Mouse (Mus musculus): ENCODE data around the gene Tex38. TPM values are rescaled to one million over a fixed set of nuclear protein-coding genes. Genes with fewer than 3 reads are reported as not detected.

The Tex38 gene
- polyA plus RNA-seq, 1 experiment from 2014 or later: 0.25 TPM

Other genes with a start within 250 kb of the Tex38 start
- gene Cyp4a31, start 217.4 kb downstream of the Tex38 start, polyA plus RNA-seq (2016; fragmentation: Nextera tagmentation; extraction: Ambion mirVana): not detected in 2 replicates
- gene Cyp4a32, start 180.0 kb downstream of the Tex38 start, polyA plus RNA-seq (2016; fragmentation: Nextera tagmentation; extraction: Ambion mirVana): not detected in 2 replicates
- not detected in 2 replicates for gene Cyp4b1, start 133.3 kb downstream of the Tex38 start, polyA plus RNA-seq (2016; fragmentation: Nextera tagmentation; extraction: Ambion mirVana)
- 34.4 and 34.8 TPM in 2 replicates for gene Efcab14, start 43.3 kb downstream of the Tex38 start, polyA plus RNA-seq (2016; fragmentation: Nextera tagmentation; extraction: Ambion mirVana)
- gene Atpaf1, start 3.8 kb upstream of the Tex38 start, polyA plus RNA-seq (2016; fragmentation: Nextera tagmentation; extraction: Ambion mirVana): 50.0 and 53.8 TPM in 2 replicates
- 4.4 and 6.7 TPM in 2 replicates for gene Mob3c, start 47.1 kb upstream of the Tex38 start, polyA plus RNA-seq (2016; fragmentation: Nextera tagmentation; extraction: Ambion mirVana)
- gene Mknk1, start 58.2 kb upstream of the Tex38 start, polyA plus RNA-seq (2016; fragmentation: Nextera tagmentation; extraction: Ambion mirVana): 29.7 and 31.2 TPM in 2 replicates
- gene Kncn, start 103.4 kb upstream of the Tex38 start, polyA plus RNA-seq (2016; fragmentation: Nextera tagmentation; extraction: Ambion mirVana): 0.07 TPM in 1 of 2 replicates, not detected in the other
- 0.21 and 0.30 TPM in 2 replicates for gene 6430628N08Rik, start 109.6 kb upstream of the Tex38 start, polyA plus RNA-seq (2016; fragmentation: Nextera tagmentation; extraction: Ambion mirVana)
- gene Dmbx1, start 158.9 kb upstream of the Tex38 start, polyA plus RNA-seq (2016; fragmentation: Nextera tagmentation; extraction: Ambion mirVana): 38.5 and 39.4 TPM in 2 replicates
- gene Faah, start 236.9 kb upstream of the Tex38 start, polyA plus RNA-seq (2016; fragmentation: Nextera tagmentation; extraction: Ambion mirVana): 1.4 and 2.7 TPM in 2 replicates